Mouse (Mus musculus) limb, embryonic 13.5 days (tissue): Measurements from ENCODE around the gene Tmc5. TPM values are rescaled to one million over a fixed set of nuclear protein-coding genes. Genes with fewer than 3 reads are reported as not detected.

Source experiments
- ATAC-seq: fragments of 200-750 bp; cut with Nextera tagmentation; 2 replicates; pipeline ENCODE4 v1.8.0; 2017; ENCODE audit warnings: low read depth, moderate number of reproducible peaks, moderate TSS enrichment; ENCODE audit not compliant: low FRiP score
- H3K27ac ChIP-seq: fragments of 300-500 bp; sonication (generic); 2 replicates; pipeline ENCODE4 v1.5.1; 2015; ENCODE audit warnings: inconsistent platforms, mild to moderate bottlenecking, moderate library complexity
- H3K27me3 ChIP-seq: fragments of 300-500 bp; sonication (generic); 2 replicates; pipeline ENCODE4 v1.6.1; 2015; ENCODE audit warnings: mild to moderate bottlenecking, inconsistent platforms
- H3K36me3 ChIP-seq: fragments of 300-500 bp; sonication (generic); 2 replicates; pipeline ENCODE4 v1.6.1; 2015; ENCODE audit warnings: inconsistent platforms, mild to moderate bottlenecking, moderate library complexity
- H3K4me1 ChIP-seq: fragments of 300-500 bp; sonication (generic); 2 replicates; pipeline ENCODE4 v1.6.1; 2015; ENCODE audit warnings: inconsistent platforms
- H3K4me2 ChIP-seq: fragments of 300-500 bp; sonication (generic); replicated peaks from 2 replicates; pipeline ENCODE4 v1.6.1; 2015; ENCODE audit warnings: inconsistent platforms, mild to moderate bottlenecking, moderate library complexity
- H3K4me3 ChIP-seq: fragments of 300-500 bp; sonication (generic); 2 replicates; pipeline ENCODE4 v1.5.1; 2015; ENCODE audit warnings: moderate library complexity, mild to moderate bottlenecking, inconsistent platforms
- H3K9ac ChIP-seq: fragments of 300-500 bp; sonication (generic); 2 replicates; pipeline ENCODE4 v1.6.1; 2015; ENCODE audit warnings: mild to moderate bottlenecking, inconsistent platforms
- H3K9me3 ChIP-seq: fragments of 300-500 bp; sonication (generic); 2 replicates; pipeline ENCODE4 v1.6.1; 2016; ENCODE audit warnings: inconsistent platforms
- WGBS: fragments of 180-500 bp; shearing (Covaris S2); methylation state at CpG from one replicate; pipeline ENCODE4 v1.1.7; 2015; 5-methylcytosine and 5-hydroxymethylcytosine counted together
- polyA plus RNA-seq: library from polyadenylated mRNA; unstranded; fragments of >200 nt; fragmentation: Nextera tagmentation; extraction: Ambion mirVana; gene quantifications from 2 replicates; pipeline ENCODE4 v1.2.1, GENCODE M21; 2015

The Tmc5 gene
- polyA plus RNA-seq, 1 experiment from 2014 or later, result 0.08 TPM

DNA sequence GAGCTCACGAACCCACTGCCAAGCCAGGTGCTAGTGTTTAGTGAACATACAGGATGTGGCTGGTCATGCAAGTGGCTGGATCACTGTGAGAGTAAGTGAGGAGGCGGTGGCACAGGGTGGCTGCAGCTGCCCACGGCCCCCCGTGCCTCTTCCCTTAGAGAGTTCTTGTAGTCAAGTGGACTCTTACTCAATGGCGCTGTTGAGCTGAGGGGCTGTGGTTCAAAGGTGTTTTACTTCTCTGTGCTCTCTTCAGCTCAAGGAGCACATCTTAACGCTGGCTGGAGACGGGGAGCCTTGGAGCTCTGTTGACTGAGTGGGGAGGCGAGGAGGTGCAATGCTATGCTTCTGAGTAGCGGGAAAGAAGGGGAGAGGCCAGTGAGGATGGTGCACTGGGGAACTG is 126.8 kb downstream of the Tmc5 start:
- H3K27ac ChIP-seq, result no peak overlapping the region
- 94% methylated on average over 9 of the region's 9 CpGs for WGBS
- H3K9ac ChIP-seq, result no peak overlapping the region
- no peaks in the 10 kb centered on the region for H3K9me3 ChIP-seq
- no peaks in the 10 kb centered on the region for H3K4me1 ChIP-seq
- H3K27me3 ChIP-seq, result no peaks in the 10 kb centered on the region
- no peak overlapping the region for H3K4me2 ChIP-seq
- no peak overlapping the region for H3K4me3 ChIP-seq
- ATAC-seq, result no peak
- peaks cover 71% of the 10 kb centered on the region for H3K36me3 ChIP-seq

Other genes starting within 250 kb of the Tmc5 start
- 1.8 and 2.2 TPM in 2 replicates for gene Syt17, start 149.1 kb upstream of the Tmc5 start, polyA plus RNA-seq
- gene Itpripl2, start 105.3 kb upstream of the Tmc5 start, polyA plus RNA-seq, result 6.1 and 6.4 TPM in 2 replicates
- 86.3 and 96.7 TPM in 2 replicates for gene Coq7, start 63.9 kb upstream of the Tmc5 start, polyA plus RNA-seq
- 3.6 TPM in 2 replicates for gene Tmc7, start 12.6 kb upstream of the Tmc5 start, polyA plus RNA-seq
- 78.1 and 80.4 TPM in 2 replicates for gene Gde1, start 108.5 kb downstream of the Tmc5 start, polyA plus RNA-seq
- 21.4 and 23.6 TPM in 2 replicates for gene Ccp110, start 115.3 kb downstream of the Tmc5 start, polyA plus RNA-seq
- gene Vps35l, start 142.9 kb downstream of the Tmc5 start, polyA plus RNA-seq, result 66.7 and 67.5 TPM in 2 replicates